Mouse (Mus musculus): ENCODE data around the gene Hykk.

DNA sequence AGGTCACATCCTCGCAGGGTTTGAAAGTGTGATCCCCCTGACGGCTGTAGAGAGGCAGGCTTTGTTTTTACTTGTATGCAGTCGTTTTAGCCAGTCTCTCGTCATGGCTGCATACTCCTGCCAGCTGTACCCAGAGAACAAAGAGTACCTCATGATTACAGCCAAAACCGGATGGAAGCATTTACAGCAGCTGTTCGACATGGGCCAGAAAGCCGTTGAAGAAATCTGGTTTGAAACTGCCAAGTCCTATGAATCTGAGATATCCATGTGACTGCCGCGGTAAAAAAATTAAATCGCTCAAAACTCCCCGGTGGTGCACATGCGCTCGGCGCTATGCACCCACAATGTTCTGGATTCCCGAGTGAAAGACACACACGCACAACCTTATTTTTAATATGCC is 29.2 kb downstream of the Hykk start:
- TF ChIP-seq GATA1 (IDR thresholded peaks at IDR 0.05; ENCODE audit: low read depth, low read length) = no peak
- TF ChIP-seq ZC3H11A (IDR thresholded peaks at IDR 0.05; ENCODE audit: low read depth, low read length) = no peak
- TF ChIP-seq MAX (IDR thresholded peaks at IDR 0.05; ENCODE audit: low read length) = no peak
- no peak for TF ChIP-seq ELF1 (IDR thresholded peaks at IDR 0.05; ENCODE audit: low read depth, low read length)
- no peak for TF ChIP-seq MEF2A (IDR thresholded peaks at IDR 0.05; ENCODE audit: extremely low read depth, insufficient replicate concordance, low read depth, low read length, poor library complexity, severe bottlenecking)
- TF ChIP-seq POLR2A (IDR thresholded peaks at IDR 0.05; ENCODE audit: control insufficient read depth in 1 of 2, insufficient read depth in 1 of 2, low read depth in 1 of 2, low read length in 2 of 2, poor library complexity in 1 of 2) = no peak
- TF ChIP-seq CTCF (IDR thresholded peaks at IDR 0.05 in 2 of 3, conservative IDR thresholded peaks at IDR 0.05 in 1 of 3; ENCODE audit: control insufficient read depth in 1 of 3, insufficient read depth in 1 of 3, low read depth in 2 of 3, low read length in 3 of 3, poor library complexity in 1 of 3, severe bottlenecking in 1 of 3) = no peak
- no peak for TF ChIP-seq SMC3 (IDR thresholded peaks at IDR 0.05; ENCODE audit: low read depth, low read length)
- TF ChIP-seq ETS1 (IDR thresholded peaks at IDR 0.05; ENCODE audit: low read depth, low read length) = no peak
- TF ChIP-seq MXI1 (IDR thresholded peaks at IDR 0.05; ENCODE audit: low read depth, low read length) = no peak
